Mouse (Mus musculus) lung, embryonic 14.5 days (tissue): ENCODE measurements at regions not wholly inside any gene's neighbourhood (a gene's known extent, or its start where the extent isn't known, plus 50 kb on each side); places are given as distances from the start of the nearest gene placed in this dataset.

ENCODE experiments used
- ATAC-seq: fragments of 200-750 bp; cut with Nextera tagmentation; 2 replicates; pipeline ENCODE4 v1.8.0; 2017; ENCODE audit warnings: mild to moderate bottlenecking, moderate TSS enrichment, moderate library complexity; ENCODE audit not compliant: insufficient read depth
- DNase-seq: peaks from one replicate; pipeline ENCODE4 v3.0.0-alpha.2; 2015
- H3K27ac ChIP-seq: fragments of 300-500 bp; sonication (generic); 2 replicates; pipeline ENCODE4 v1.5.1; 2014; ENCODE audit warnings: low read depth, mild to moderate bottlenecking, moderate library complexity
- H3K27me3 ChIP-seq: fragments of 300-500 bp; sonication (generic); 2 replicates; pipeline ENCODE4 v1.6.1; 2014; ENCODE audit warnings: low read length, control low read depth; ENCODE audit not compliant: insufficient read depth
- H3K36me3 ChIP-seq: fragments of 300-500 bp; sonication (generic); 2 replicates; pipeline ENCODE4 v1.6.1; 2014; ENCODE audit warnings: control low read depth; ENCODE audit not compliant: insufficient read depth
- H3K4me1 ChIP-seq: fragments of 300-500 bp; sonication (generic); 2 replicates; pipeline ENCODE4 v1.6.1; 2014; ENCODE audit warnings: antibody characterized with exemption, control low read depth; ENCODE audit not compliant: insufficient read depth
- H3K4me2 ChIP-seq: fragments of 300-500 bp; sonication (generic); 2 replicates; pipeline ENCODE4 v1.6.1; 2014; ENCODE audit warnings: mild to moderate bottlenecking
- H3K4me3 ChIP-seq: fragments of 300-500 bp; sonication (generic); 2 replicates; pipeline ENCODE4 v1.5.1; 2014; ENCODE audit warnings: low read depth, low read length
- H3K9ac ChIP-seq: fragments of 300-500 bp; sonication (generic); 2 replicates; pipeline ENCODE4 v1.6.1; 2014
- H3K9me3 ChIP-seq: fragments of 300-500 bp; sonication (generic); 2 replicates; pipeline ENCODE4 v1.6.1; 2016; ENCODE audit warnings: low read depth, low read length, control low read depth
- CTCF ChIP-seq: IDR thresholded peaks from 2 replicates; pipeline ENCODE4 v1.5.1; 2016; ENCODE audit warnings: antibody characterized with exemption, low read depth
- WGBS: fragments of 180-500 bp; shearing (Covaris S2); extraction: QIAGEN DNeasy Blood & Tissue Kit; methylation state at CpG from one replicate; pipeline ENCODE4 v1.1.7; 2014; 5-methylcytosine and 5-hydroxymethylcytosine counted together

- peak; percentile 15 for DNase-seq
- 70% methylated on average over 1 of the region's 1 CpGs for WGBS
Observed at GRCm38 (mm10) chr1:119160354-119160753, 106.9 kb upstream of the Gli2 start.

GRCm38 (mm10) chr1:119157171-119157700 lies 103.8 kb upstream of the Gli2 start:
- Histone ChIP-seq H3K9me3 (no peaks in the 10 kb centered on the region), H3K4me1 (no peaks in the 10 kb centered on the region), H3K27me3 (no peaks in the 10 kb centered on the region), H3K4me2 (no peak overlapping the region), H3K4me3 (no peak overlapping the region), H3K9ac (no peak overlapping the region), H3K36me3 (no peaks in the 10 kb centered on the region), H3K27ac (no peak overlapping the region)
- ATAC-seq = no peak
- TF ChIP-seq CTCF = no peak
- 80% methylated on average over 4 of the region's 4 CpGs for WGBS
- DNase-seq = no peak

More at GRCm38 (mm10) chr1:119160354-119160753, 106.9 kb upstream of the Gli2 start:
- Histone ChIP-seq H3K4me2 (no peak overlapping the region), H3K9me3 (no peaks in the 10 kb centered on the region), H3K4me1 (no peaks in the 10 kb centered on the region), H3K4me3 (no peak overlapping the region), H3K36me3 (no peaks in the 10 kb centered on the region), H3K27ac (no peak overlapping the region), H3K27me3 (no peaks in the 10 kb centered on the region), H3K9ac (no peak overlapping the region)
- no peak for ATAC-seq
- peak; percentile 35 for TF ChIP-seq CTCF

GRCm38 (mm10) chr1:119153619-119154018 lies 100.2 kb upstream of the Gli2 start:
- Histone ChIP-seq H3K27ac (no peak overlapping the region), H3K36me3 (no peaks in the 10 kb centered on the region), H3K4me3 (no peak overlapping the region), H3K27me3 (no peaks in the 10 kb centered on the region), H3K9ac (no peak overlapping the region), H3K4me2 (no peak overlapping the region), H3K9me3 (no peaks in the 10 kb centered on the region), H3K4me1 (no peaks in the 10 kb centered on the region)
- no peak for TF ChIP-seq CTCF
- DNase-seq (no peak), ATAC-seq (no peak)
- 98% methylated on average over 4 of the region's 4 CpGs for WGBS

GRCm38 (mm10) chr1:119152776-119153175 lies 99.4 kb upstream of the Gli2 start:
- no peaks in the 10 kb centered on the region for H3K36me3 ChIP-seq
- no peak overlapping the region for H3K9ac ChIP-seq
- TF ChIP-seq CTCF = no peak
- H3K4me3 ChIP-seq = no peak overlapping the region
- H3K27ac ChIP-seq = no peak overlapping the region
- H3K9me3 ChIP-seq = no peaks in the 10 kb centered on the region
- no peaks in the 10 kb centered on the region for H3K27me3 ChIP-seq
- no peak for ATAC-seq
- 77% methylated on average over 6 of the region's 6 CpGs for WGBS
- H3K4me2 ChIP-seq = no peak overlapping the region
- H3K4me1 ChIP-seq = no peaks in the 10 kb centered on the region
- no peak for DNase-seq

- no peak for DNase-seq
Observed at GRCm38 (mm10) chr1:119147506-119147905, 94.1 kb upstream of the Gli2 start.

GRCm38 (mm10) chr1:119143808-119144207 lies 90.4 kb upstream of the Gli2 start:
- ATAC-seq (no peak), DNase-seq (no peak)
- Histone ChIP-seq H3K4me2 (no peak overlapping the region), H3K4me1 (no peaks in the 10 kb centered on the region), H3K9me3 (no peaks in the 10 kb centered on the region), H3K27me3 (no peaks in the 10 kb centered on the region), H3K4me3 (no peak overlapping the region), H3K27ac (no peak overlapping the region), H3K36me3 (no peaks in the 10 kb centered on the region), H3K9ac (no peak overlapping the region)
- 72% methylated on average over 11 of the region's 11 CpGs for WGBS
- no peak for TF ChIP-seq CTCF

More at GRCm38 (mm10) chr1:119147506-119147905, 94.1 kb upstream of the Gli2 start:
- Histone ChIP-seq H3K9ac (no peak overlapping the region), H3K9me3 (no peaks in the 10 kb centered on the region), H3K4me1 (no peaks in the 10 kb centered on the region), H3K4me3 (no peak overlapping the region), H3K36me3 (no peaks in the 10 kb centered on the region), H3K4me2 (no peak overlapping the region), H3K27me3 (no peaks in the 10 kb centered on the region), H3K27ac (no peak overlapping the region)
- TF ChIP-seq CTCF = no peak
- ATAC-seq = no peak
- WGBS = 72% methylated on average over 2 of the region's 2 CpGs

DNA sequence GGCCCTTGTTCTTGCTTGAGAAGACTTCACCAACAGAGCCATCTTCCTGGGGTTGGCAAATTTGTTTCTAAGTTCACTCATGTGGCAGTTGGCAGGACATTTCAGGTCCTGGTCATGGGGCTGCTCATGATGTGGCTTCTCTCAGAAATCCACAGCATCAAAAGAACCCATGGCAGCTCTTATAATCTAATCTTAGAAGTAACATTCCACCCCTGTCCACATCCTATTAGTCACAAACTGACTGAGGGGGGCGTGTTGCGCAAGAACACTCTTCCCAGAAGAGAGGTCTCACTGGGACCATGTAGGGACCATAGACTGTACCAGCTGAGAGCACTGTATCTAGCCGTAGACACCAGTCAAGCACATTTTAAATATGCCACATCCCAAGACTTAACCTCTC lies 75.6 kb upstream of the Gli2 start:
- ATAC-seq (no peak), DNase-seq (no peak)
- TF ChIP-seq CTCF = no peak
- Histone ChIP-seq H3K4me2 (no peak overlapping the region), H3K9me3 (no peaks in the 10 kb centered on the region), H3K4me3 (no peak overlapping the region), H3K27me3 (no peaks in the 10 kb centered on the region), H3K9ac (no peak overlapping the region), H3K27ac (no peak overlapping the region), H3K36me3 (no peaks in the 10 kb centered on the region), H3K4me1 (no peaks in the 10 kb centered on the region)
- 88% methylated on average over 3 of the region's 3 CpGs for WGBS

- Histone ChIP-seq H3K4me3 (no peak overlapping the region), H3K27me3 (no peaks in the 10 kb centered on the region)
- ATAC-seq = no peak
Observed at GRCm38 (mm10) chr1:119125561-119125960, 72.1 kb upstream of the Gli2 start.

More at GRCm38 (mm10) chr1:119125561-119125960, 72.1 kb upstream of the Gli2 start:
- H3K4me2 ChIP-seq = no peak overlapping the region
- no peak overlapping the region for H3K9ac ChIP-seq
- H3K36me3 ChIP-seq = no peaks in the 10 kb centered on the region
- no peaks in the 10 kb centered on the region for H3K9me3 ChIP-seq
- TF ChIP-seq CTCF = no peak
- H3K27ac ChIP-seq = no peak overlapping the region
- no peaks in the 10 kb centered on the region for H3K4me1 ChIP-seq
- no peak for DNase-seq
- WGBS = 45% methylated on average over 6 of the region's 6 CpGs
